Mouse (Mus musculus) limb, embryonic 12.5 days (tissue): ENCODE measurements around the gene Lactbl1. TPM values are rescaled to one million over a fixed set of nuclear protein-coding genes. Genes with fewer than 3 reads are reported as not detected.

ENCODE experiments used
- ATAC-seq: fragments of 200-750 bp; cut with Nextera tagmentation; 2 replicates; pipeline ENCODE4 v1.8.0; 2017; ENCODE audit warnings: low read depth, moderate TSS enrichment; ENCODE audit not compliant: insufficient number of reproducible peaks, insufficient read depth, low FRiP score, low TSS enrichment
- H3K27ac ChIP-seq: fragments of 300-500 bp; sonication (generic); 2 replicates; pipeline ENCODE4 v1.5.1; 2016; ENCODE audit warnings: mild to moderate bottlenecking, moderate library complexity
- H3K27me3 ChIP-seq: fragments of 300-500 bp; sonication (generic); 2 replicates; pipeline ENCODE4 v1.6.1; 2016; ENCODE audit warnings: mild to moderate bottlenecking, moderate library complexity
- H3K36me3 ChIP-seq: fragments of 300-500 bp; sonication (generic); 2 replicates; pipeline ENCODE4 v1.6.1; 2016; ENCODE audit warnings: mild to moderate bottlenecking, moderate library complexity
- H3K4me1 ChIP-seq: fragments of 300-500 bp; sonication (generic); replicated peaks from 2 replicates; pipeline ENCODE4 v1.6.1; 2016
- H3K4me2 ChIP-seq: fragments of 300-500 bp; sonication (generic); 2 replicates; pipeline ENCODE4 v1.6.1; 2016; ENCODE audit warnings: mild to moderate bottlenecking, moderate library complexity
- H3K4me3 ChIP-seq: fragments of 300-500 bp; sonication (generic); replicated peaks from 2 replicates; pipeline ENCODE4 v1.5.1; 2016; ENCODE audit warnings: mild to moderate bottlenecking
- H3K9ac ChIP-seq: fragments of 300-500 bp; sonication (generic); replicated peaks from 2 replicates; pipeline ENCODE4 v1.6.1; 2016; ENCODE audit warnings: mild to moderate bottlenecking, moderate library complexity
- H3K9me3 ChIP-seq: fragments of 300-500 bp; sonication (generic); 2 replicates; pipeline ENCODE4 v1.6.1; 2016; ENCODE audit warnings: mild to moderate bottlenecking, moderate library complexity
- WGBS: fragments of 180-500 bp; shearing (Covaris S2); methylation state at CpG from one replicate; pipeline ENCODE4 v1.1.7; 2016; 5-methylcytosine and 5-hydroxymethylcytosine counted together
- polyA plus RNA-seq: library from polyadenylated mRNA; unstranded; fragments of >200 nt; fragmentation: Nextera tagmentation; extraction: Ambion mirVana; gene quantifications from 2 replicates; pipeline ENCODE4 v1.2.1, GENCODE M21; 2016

Lactbl1 gene
- polyA plus RNA-seq, 1 experiment from 2014 or later, result not detected

DNA sequence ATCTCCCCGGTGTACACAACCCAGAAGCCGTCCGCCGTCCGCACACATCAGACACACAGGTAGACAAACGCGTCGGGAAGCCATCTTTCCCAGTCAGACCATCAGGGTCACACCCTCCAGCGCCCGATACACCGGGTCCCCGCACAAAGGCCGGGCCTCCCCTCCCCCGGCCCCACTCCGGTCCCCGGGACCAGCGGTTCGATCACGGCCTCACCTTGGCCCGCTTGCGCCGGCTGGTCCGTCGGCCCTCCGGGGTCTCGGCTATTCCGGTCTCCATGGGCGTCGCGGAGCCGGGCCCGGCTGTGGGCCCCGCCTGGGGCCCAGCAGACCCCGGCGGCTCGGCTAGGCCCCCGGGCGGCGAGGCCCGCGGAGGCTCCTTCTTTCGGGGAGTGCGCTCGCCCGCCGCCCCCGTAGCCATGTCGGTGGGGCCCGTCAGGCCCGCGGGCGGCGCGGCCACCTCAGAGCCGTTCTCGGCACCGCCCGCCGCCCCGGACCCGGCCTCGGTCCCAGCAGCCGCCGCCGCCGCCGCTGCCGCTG, 20.3 kb upstream of the Lactbl1 start:
- H3K27ac ChIP-seq, result peak overlapping the region; percentile 96
- H3K27me3 ChIP-seq, result no peaks in the 10 kb centered on the region
- H3K4me1 ChIP-seq, result peaks cover 10% of the 10 kb centered on the region
- H3K9ac ChIP-seq, result peak overlapping the region; percentile 100
- WGBS, result under 1% methylated on average over 63 of the region's 68 CpGs
- peak overlapping the region; percentile 99 for H3K4me3 ChIP-seq
- H3K9me3 ChIP-seq, result no peaks in the 10 kb centered on the region
- H3K36me3 ChIP-seq, result 0 out of 2 replicates have a peak, but pooled peaks cover 7% of the 10 kb centered on the region
- peak overlapping the region; percentile 68 for H3K4me2 ChIP-seq
- peak; percentile 42; the same call in 1 of the 2 replicates for ATAC-seq

DNA sequence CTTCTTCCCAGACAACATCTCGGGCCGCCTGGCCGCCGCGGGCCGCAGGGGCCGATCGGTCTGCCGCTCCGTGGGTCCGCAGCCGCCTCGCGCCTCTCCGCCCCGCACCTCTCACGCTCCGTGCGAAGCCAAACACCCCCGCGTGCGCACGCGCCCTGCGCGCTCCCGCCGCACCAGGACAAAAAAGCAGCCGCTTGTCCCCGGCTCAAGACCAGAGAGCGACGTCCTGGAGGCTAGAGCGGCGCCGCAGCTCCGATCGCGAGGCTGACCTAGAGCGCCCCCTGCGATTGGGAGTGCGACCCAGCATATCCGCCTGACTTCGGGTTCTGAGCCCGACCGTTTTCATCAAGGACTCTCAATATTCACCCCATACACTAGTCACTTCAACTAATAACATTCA, 19.9 kb upstream of the Lactbl1 start, which contains the start of gene Kdm1a:
Kdm1a (minus strand) TSS at position 156 of the 400 bp plus-strand sequence.
- Histone ChIP-seq H3K4me1 (peaks cover 10% of the 10 kb centered on the region), H3K9me3 (no peaks in the 10 kb centered on the region), H3K4me3 (peak within 1 kb of the TSS; percentile 99), H3K27me3 (no peaks in the 10 kb centered on the region), H3K27ac (peak within 1 kb of the TSS; percentile 96), H3K4me2 (peak within 1 kb of the TSS; percentile 68), H3K9ac (peak within 1 kb of the TSS; percentile 100), H3K36me3 (0 out of 2 replicates have a peak, but pooled peaks cover 7% of the 10 kb centered on the region)
- ATAC-seq, result peak; percentile 85
- WGBS, result under 1% methylated on average over 44 of the region's 45 CpGs

DNA sequence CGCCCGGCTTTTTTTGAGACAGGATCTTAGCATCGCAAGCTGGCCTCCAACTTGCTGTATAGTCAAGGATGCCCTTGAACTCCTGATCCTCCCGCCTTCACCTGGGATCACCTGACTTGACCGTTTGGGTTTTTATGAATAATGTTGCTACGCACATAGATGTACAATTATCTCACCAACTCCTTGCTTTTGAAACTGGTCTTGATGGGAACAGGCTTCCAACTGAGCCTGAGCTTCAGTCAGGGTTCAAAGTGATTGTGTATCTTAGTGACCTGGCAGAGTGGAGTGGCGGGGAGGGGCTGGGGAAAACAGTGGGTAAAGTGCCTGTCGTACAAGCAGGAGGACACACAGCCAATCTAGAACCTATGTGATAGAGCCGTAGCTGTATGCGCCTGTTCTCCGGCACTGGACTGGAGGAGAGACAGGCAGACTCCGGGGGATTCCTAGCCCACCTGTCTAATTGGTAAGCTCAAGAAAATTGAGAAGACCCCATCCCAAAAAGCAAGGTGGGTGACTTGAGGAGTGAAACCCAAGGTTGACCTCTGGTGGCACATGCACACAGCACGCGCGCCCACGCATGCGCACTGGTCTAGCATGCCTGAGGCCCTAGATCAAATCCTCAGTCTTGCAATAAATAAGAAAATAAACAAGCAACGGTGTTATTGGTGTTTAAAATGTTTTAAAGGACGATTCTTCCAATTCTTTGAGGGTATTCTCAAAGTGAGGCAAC, 16.5 kb upstream of the Lactbl1 start:
- Histone ChIP-seq H3K4me2 (no peak overlapping the region), H3K27ac (no peak overlapping the region), H3K27me3 (no peaks in the 10 kb centered on the region), H3K4me1 (peaks cover 4% of the 10 kb centered on the region; the same call in 1 of the 2 replicates), H3K36me3 (no peaks in the 10 kb centered on the region), H3K9me3 (no peaks in the 10 kb centered on the region), H3K4me3 (no peak overlapping the region), H3K9ac (no peak overlapping the region)
- ATAC-seq, result no peak
- 91% methylated on average over 19 of the region's 19 CpGs for WGBS

DNA sequence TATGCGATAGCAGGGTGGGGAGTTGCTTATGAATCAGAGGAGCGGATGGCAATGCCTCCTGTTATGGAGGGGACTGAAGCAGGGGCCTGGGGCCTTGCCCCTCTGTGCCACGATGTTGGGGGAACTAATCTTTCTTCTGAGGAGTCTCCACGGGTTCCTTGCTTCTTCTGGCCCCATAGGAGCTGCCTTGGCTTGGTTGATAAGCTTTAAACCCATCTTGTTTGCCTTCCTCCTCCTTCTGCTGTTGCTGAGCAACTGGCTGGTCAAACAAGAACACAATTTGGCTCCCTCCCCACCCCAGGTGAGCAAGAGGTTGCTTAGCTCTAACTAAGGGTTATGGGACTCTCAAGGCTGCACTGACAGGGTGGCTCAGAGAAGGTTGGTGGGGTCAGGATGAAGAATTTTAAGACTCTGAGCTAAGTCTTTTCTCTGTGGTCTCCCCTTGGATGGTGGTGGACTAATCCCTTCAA, 12.0 kb upstream of the Lactbl1 start, which contains the start of gene Tex46:
Tex46 (plus strand) TSS at position 51 of the 470 bp plus-strand sequence.
- no peak for ATAC-seq
- no peak within 1 kb of the TSS for H3K9ac ChIP-seq
- H3K36me3 ChIP-seq, result no peaks in the 10 kb centered on the region
- no peak within 1 kb of the TSS for H3K4me3 ChIP-seq
- 67% methylated on average over 4 of the region's 4 CpGs for WGBS
- no peak within 1 kb of the TSS for H3K27ac ChIP-seq
- no peaks in the 10 kb centered on the region for H3K9me3 ChIP-seq
- no peak within 1 kb of the TSS for H3K4me2 ChIP-seq
- H3K4me1 ChIP-seq, result no peaks in the 10 kb centered on the region
- H3K27me3 ChIP-seq, result no peaks in the 10 kb centered on the region

DNA sequence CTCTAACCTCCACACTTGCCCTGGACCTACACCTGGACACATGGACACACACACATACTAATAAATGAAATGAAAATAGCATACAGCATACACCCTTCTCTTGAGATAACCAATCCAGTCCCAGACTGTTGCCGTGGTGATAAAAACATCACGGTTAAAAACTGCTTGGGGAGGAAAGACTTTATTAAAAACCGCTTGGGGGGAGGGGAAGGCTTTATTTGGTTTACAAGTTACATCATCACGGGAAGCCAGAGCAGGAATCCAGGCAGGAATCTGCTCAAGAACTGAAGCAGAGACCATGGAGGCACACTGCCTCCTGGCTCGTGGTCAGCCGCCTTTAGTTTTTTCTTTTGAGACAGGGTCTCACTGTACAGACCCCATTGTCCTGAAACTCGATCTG, 8.8 kb upstream of the Lactbl1 start:
- no peak overlapping the region for H3K27ac ChIP-seq
- no peak for ATAC-seq
- no peaks in the 10 kb centered on the region for H3K9me3 ChIP-seq
- no peaks in the 10 kb centered on the region for H3K4me1 ChIP-seq
- H3K9ac ChIP-seq, result no peak overlapping the region
- no peaks in the 10 kb centered on the region for H3K36me3 ChIP-seq
- no peak overlapping the region for H3K4me3 ChIP-seq
- H3K27me3 ChIP-seq, result no peaks in the 10 kb centered on the region
- WGBS, result 61% methylated on average over 7 of the region's 7 CpGs
- H3K4me2 ChIP-seq, result no peak overlapping the region

DNA sequence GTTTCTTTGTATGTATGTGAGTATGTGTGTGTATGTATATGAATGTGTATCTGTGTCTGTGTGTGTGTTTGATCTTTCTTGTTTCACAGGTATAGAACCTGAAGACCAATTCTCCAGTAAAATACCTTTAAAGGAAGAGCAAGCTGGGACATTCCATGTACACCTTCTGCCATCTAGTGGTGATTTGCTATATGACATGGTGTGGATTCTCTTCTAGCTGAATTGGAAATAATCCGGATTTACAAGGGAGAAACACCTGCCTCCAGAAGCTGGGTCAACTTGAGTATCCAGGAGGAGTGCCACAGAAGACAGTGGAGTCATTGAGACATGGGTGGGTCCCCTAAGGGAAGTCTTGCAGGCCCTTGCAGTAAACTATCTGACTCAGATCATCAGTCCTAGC, 1.1 kb upstream of the Lactbl1 start:
- no peak for ATAC-seq
- H3K4me2 ChIP-seq, result no peak overlapping the region
- H3K27me3 ChIP-seq, result peaks cover 5% of the 10 kb centered on the region
- no peak overlapping the region for H3K27ac ChIP-seq
- H3K4me3 ChIP-seq, result no peak overlapping the region
- H3K9ac ChIP-seq, result no peak overlapping the region
- WGBS, result 0% methylated on average over 1 of the region's 1 CpGs
- H3K9me3 ChIP-seq, result no peaks in the 10 kb centered on the region
- H3K36me3 ChIP-seq, result no peaks in the 10 kb centered on the region
- 0 out of 2 replicates have a peak, but pooled peaks cover 2% of the 10 kb centered on the region for H3K4me1 ChIP-seq

DNA sequence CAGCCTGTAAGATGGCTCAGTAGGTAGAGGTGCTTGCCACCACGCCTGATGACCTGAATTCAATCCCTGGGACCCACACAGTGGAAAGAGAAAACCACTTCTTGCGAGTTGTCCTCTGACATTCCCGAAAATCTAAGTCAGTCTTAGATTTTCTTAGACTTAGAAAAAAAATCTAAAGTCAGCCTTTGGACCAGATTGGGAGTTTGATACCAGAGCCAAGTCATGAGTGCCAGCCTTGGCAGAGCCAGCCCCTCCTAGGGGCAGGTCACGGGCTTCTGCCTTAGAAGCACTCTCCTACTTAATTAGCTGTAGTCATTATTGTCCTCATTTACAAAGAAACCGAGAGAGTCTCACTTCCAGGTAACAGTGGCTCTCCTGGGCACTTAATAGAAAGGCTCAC, 465 bp upstream of the Lactbl1 start:
- Histone ChIP-seq H3K4me2 (no peak overlapping the region), H3K27me3 (peaks cover 5% of the 10 kb centered on the region), H3K27ac (no peak overlapping the region), H3K9ac (no peak overlapping the region), H3K4me3 (no peak overlapping the region), H3K9me3 (no peaks in the 10 kb centered on the region), H3K36me3 (no peaks in the 10 kb centered on the region), H3K4me1 (0 out of 2 replicates have a peak, but pooled peaks cover 2% of the 10 kb centered on the region)
- 56% methylated on average over 5 of the region's 5 CpGs for WGBS
- no peak for ATAC-seq

DNA sequence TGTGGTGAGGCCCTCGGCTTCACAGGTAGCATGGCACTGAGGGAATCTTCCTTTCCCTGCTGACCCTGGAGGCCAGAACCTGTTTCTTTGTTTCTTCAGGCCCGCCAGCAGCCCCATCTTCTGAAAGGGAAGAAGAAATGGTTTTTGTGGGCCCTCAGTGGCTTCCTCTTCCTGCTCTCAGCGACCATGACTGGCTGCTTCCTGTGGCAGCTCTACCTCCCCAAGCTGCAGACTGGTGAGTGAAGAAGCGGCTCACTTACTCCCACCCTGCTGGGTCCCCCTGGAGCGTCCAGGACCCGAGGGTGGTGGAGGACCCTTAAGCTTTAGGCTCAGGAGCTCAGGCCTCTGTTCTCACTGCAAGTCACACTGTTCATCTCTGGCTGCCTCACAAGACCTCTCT, 4.2 kb downstream of the Lactbl1 start:
- no peaks in the 10 kb centered on the region for H3K9me3 ChIP-seq
- no peak overlapping the region for H3K4me3 ChIP-seq
- H3K36me3 ChIP-seq, result no peaks in the 10 kb centered on the region
- H3K27me3 ChIP-seq, result peaks cover 10% of the 10 kb centered on the region
- ATAC-seq, result no peak
- H3K27ac ChIP-seq, result no peak overlapping the region
- H3K9ac ChIP-seq, result no peak overlapping the region
- no peak overlapping the region for H3K4me2 ChIP-seq
- no peaks in the 10 kb centered on the region for H3K4me1 ChIP-seq
- WGBS, result 73% methylated on average over 6 of the region's 6 CpGs

DNA sequence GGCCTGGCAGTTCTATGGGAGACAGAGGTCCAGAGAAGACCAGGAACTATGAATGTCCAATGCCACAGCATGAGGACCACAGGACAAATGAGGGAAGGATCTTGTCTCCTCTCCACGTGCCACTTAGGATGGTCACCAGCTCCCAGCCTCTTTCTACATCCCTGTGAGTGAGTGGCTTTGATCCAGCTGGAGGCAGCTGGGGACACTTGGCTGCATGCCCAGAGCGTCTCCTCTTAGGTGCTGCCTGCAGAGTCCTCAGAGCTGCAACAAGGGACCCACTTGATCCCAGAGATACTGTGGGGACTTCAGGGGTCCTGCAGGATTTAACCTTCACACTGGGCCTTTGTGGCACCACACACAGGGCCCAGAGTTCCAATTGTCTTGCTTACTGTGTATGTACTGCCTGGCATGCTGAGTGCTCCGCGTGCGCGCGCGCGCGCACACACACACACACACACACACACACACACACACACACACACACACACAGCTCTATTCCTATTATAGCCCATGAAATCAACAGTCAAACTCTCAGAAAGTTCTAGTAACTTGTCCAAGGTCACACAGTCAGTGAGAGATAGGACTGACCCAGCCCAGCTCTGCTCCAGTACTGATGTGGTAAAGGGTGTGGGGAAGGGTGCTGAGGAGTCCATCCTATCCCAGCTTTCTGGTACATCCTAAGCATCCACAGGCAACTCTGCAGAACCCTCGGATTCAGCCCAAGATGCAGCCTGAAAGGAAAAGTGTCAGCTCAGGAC, 9.0 kb downstream of the Lactbl1 start:
- ATAC-seq, result no peak
- Histone ChIP-seq H3K4me2 (no peak overlapping the region), H3K27me3 (peaks cover 22% of the 10 kb centered on the region), H3K27ac (no peak overlapping the region), H3K9ac (no peak overlapping the region), H3K36me3 (no peaks in the 10 kb centered on the region), H3K4me3 (no peak overlapping the region), H3K4me1 (no peaks in the 10 kb centered on the region), H3K9me3 (peaks cover 6% of the 10 kb centered on the region; the same call in 1 of the 2 replicates)
- 82% methylated on average over 11 of the region's 11 CpGs for WGBS

DNA sequence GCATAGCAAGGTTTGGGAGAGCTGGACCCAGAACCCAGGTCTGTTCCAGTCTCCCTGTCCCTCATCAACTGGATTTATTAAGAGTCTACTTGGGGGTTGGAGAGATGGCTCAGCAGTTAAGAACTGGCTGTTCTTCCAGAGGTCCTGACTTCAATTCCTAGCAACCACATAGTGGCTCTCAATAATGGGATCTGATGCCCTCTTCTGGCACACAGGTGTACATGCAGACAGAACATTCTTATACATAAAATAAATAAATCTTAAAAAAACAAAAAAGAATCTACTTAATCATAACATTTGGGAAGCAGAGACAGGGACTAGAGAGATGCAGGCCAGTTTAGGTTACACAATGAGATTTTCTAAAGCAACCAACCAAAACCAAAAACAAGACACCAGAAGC, 13.6 kb downstream of the Lactbl1 start:
- H3K9ac ChIP-seq, result no peak overlapping the region
- peaks cover 14% of the 10 kb centered on the region for H3K4me1 ChIP-seq
- peaks cover 6% of the 10 kb centered on the region; the same call in 1 of the 2 replicates for H3K9me3 ChIP-seq
- H3K27me3 ChIP-seq, result peaks cover 61% of the 10 kb centered on the region
- H3K4me3 ChIP-seq, result no peak overlapping the region
- no peak overlapping the region for H3K4me2 ChIP-seq
- no peak overlapping the region for H3K27ac ChIP-seq
- H3K36me3 ChIP-seq, result no peaks in the 10 kb centered on the region
- ATAC-seq, result no peak

DNA sequence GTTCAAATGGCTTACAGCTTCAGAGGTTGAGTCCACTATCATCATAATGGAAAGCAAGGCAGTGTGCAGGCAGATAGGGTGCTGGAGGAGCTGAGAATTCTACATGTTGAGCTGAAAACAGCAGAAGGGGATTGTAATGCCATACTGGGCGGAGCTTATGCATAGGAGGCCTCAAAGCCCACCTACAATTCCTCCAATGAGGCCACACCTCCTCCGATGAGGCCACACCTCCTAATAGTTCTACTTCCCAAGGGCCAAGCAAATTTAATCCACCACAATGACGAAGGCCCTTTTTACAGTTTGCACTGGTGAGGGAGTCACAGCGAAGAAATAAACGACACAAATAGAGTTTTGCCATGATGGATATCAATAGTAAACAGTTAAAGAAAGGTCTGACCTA, 14.1 kb downstream of the Lactbl1 start:
- Histone ChIP-seq H3K4me3 (no peak overlapping the region), H3K27ac (no peak overlapping the region), H3K9me3 (peaks cover 6% of the 10 kb centered on the region; the same call in 1 of the 2 replicates), H3K4me1 (peaks cover 14% of the 10 kb centered on the region), H3K9ac (no peak overlapping the region), H3K27me3 (peaks cover 60% of the 10 kb centered on the region), H3K4me2 (no peak overlapping the region), H3K36me3 (no peaks in the 10 kb centered on the region)
- WGBS, result 53% methylated on average over 5 of the region's 5 CpGs
- ATAC-seq, result no peak
